Mouse (Mus musculus) left cerebral cortex, adult 2 months (tissue): Measurements from ENCODE around the gene Atp6v1a. TPM values are rescaled to one million over a fixed set of nuclear protein-coding genes. Genes with fewer than 3 reads are reported as not detected.
A peak's percentile ranks its signal among the peaks of the same experiment; 100 is the strongest.

Experiments used
- DNase-seq, 2 experiments: peaks; one replicate each; pipeline ENCODE4 v3.0.0; 2021 to 2022; ENCODE audit warnings: low spot score in 2 of 2, mixed read lengths in 1 of 2; ENCODE audit errors: extremely low spot score in 1 of 2
- H3K27ac ChIP-seq: fragments of 200-600 bp; 2 replicates; pipeline ENCODE4 v1.8.1; 2022
- H3K4me3 ChIP-seq: fragments of 200-600 bp; 2 replicates; pipeline ENCODE4 v1.8.1; 2022
- CTCF ChIP-seq: fragments of 200-600 bp; IDR thresholded peaks from 2 replicates; pipeline ENCODE4 v1.8.1; 2022; ENCODE audit warnings: antibody characterized with exemption, mild to moderate bottlenecking, moderate library complexity
- intact Hi-C: fragments of 180-260 bp; cut with DNase I; formaldehyde crosslinking; loops from one replicate; pipeline ENCODE4 v1.15.1; 2025
- long read RNA-seq, 2 experiments: library from polyadenylated mRNA; stranded (forward); transcript quantifications; one replicate each; pipeline ENCODE4 v2.0.0; 2021; ENCODE audit warnings: borderline mapping rate in 2 of 2
- total RNA-seq, 2 experiments: library from RNA; stranded (reverse); gene quantifications; 2 replicates each; pipeline ENCODE4 v1.2.3; 2021

Atp6v1a gene
- total RNA-seq, result 100 to 1,000 TPM; 428 to 489 TPM
- long read RNA-seq, experiment 1, full-length matches to known transcripts, result 542 of 646 reads
- long read RNA-seq, experiment 1, partial matches to known transcripts, result 52 of 646 reads
- long read RNA-seq, experiment 1, other reads (novel, unspliced or antisense), result 52 of 646 reads
- long read RNA-seq, experiment 2, full-length matches to known transcripts, result 380 of 433 reads
- long read RNA-seq, experiment 2, partial matches to known transcripts, result 28 of 433 reads
- long read RNA-seq, experiment 2, other reads (novel, unspliced or antisense), result 25 of 433 reads

- H3K27ac ChIP-seq, result peak within 1 kb of the TSS; percentile 100
- intact Hi-C loops, result loop anchor here (2.0 to 10.0 kb wide), 3 partner anchors 17 to 255 kb away; partner anchors contain the start of genes Ccdc191 and Usf3
- TF ChIP-seq CTCF, result no peak
- peak; percentile 93 to 94 for DNase-seq
- H3K4me3 ChIP-seq, result peak within 1 kb of the TSS; percentile 75
Measured at GRCm38 (mm10) chr16:44139536-44140185, at the start of gene Atp6v1a, which contains the start of gene Naa50. Gene Atp6v1a, minus strand, starts transcription at chr16:44139705. Gene Naa50, plus strand, starts transcription at chr16:44139830.

- H3K4me3 ChIP-seq, result no peak overlapping the region
- intact Hi-C loops, result no loop called here
- H3K27ac ChIP-seq, result no peak overlapping the region
- DNase-seq, result no peak
- no peak; the same call in 1 of the 2 replicates for TF ChIP-seq CTCF
Measured at GRCm38 (mm10) chr16:44188766-44189165, 49.3 kb upstream of the Atp6v1a start.

- Histone ChIP-seq H3K27ac (no peak overlapping the region), H3K4me3 (no peak overlapping the region)
- no peak for TF ChIP-seq CTCF
- intact Hi-C loops, result no loop called here
- DNase-seq, result no peak
Measured at GRCm38 (mm10) chr16:44187172-44187571, 47.7 kb upstream of the Atp6v1a start.

- no peak for DNase-seq
- intact Hi-C loops, result no loop called here
- Histone ChIP-seq H3K4me3 (no peak overlapping the region), H3K27ac (no peak overlapping the region)
- TF ChIP-seq CTCF, result no peak
Measured at GRCm38 (mm10) chr16:44184769-44185168, 45.3 kb upstream of the Atp6v1a start.

DNA sequence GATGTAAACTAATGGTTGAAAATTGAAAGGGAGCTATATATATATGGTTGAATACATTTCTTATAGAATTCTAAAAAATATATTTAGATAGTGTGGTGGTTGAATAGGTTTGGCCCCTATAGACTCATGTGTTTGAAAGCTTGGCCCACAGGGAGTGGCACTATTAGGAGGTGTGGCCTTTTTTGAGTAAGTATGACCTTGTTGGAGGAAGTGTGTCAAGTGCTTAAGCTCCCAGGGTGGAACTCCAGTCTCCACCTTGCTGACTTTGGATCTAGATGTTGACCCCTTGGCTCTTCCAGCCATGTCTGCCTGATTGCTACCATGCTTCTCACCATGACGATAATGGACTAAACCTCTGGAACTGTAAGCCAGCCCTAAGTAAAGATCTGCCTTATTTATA is 43.1 kb upstream of the Atp6v1a start:
- no peak overlapping the region for H3K27ac ChIP-seq
- TF ChIP-seq CTCF, result no peak
- intact Hi-C loops, result no loop called here
- no peak for DNase-seq
- no peak overlapping the region for H3K4me3 ChIP-seq

DNA sequence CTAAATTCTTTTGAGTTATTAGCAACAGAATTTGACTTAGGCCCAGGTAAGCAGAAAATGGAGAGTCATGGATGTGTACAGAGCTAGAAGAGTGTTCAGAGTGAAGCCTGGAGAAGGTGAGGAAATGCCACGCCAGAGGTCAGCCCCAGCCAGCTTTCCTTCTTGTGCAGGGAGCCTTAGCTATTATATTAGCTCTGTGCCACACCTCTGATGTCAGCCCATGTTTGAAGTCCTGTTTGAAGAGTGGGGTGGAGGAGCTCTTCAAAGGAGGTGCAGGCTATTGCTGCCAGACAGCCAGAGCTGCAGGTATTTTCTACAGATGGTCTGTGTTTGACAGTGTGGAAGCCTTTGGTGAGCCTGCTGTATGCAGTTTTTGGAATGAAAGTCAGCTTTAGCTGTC is 39.0 kb upstream of the Atp6v1a start:
- no peak for DNase-seq
- intact Hi-C loops, result no loop called here
- Histone ChIP-seq H3K4me3 (no peak overlapping the region), H3K27ac (no peak overlapping the region)
- no peak for TF ChIP-seq CTCF

GRCm38 (mm10) chr16:44176511-44176910 is 37.0 kb upstream of the Atp6v1a start:
- TF ChIP-seq CTCF, result no peak
- intact Hi-C loops, result no loop called here
- no peak for DNase-seq
- Histone ChIP-seq H3K4me3 (no peak overlapping the region), H3K27ac (no peak overlapping the region)

DNA sequence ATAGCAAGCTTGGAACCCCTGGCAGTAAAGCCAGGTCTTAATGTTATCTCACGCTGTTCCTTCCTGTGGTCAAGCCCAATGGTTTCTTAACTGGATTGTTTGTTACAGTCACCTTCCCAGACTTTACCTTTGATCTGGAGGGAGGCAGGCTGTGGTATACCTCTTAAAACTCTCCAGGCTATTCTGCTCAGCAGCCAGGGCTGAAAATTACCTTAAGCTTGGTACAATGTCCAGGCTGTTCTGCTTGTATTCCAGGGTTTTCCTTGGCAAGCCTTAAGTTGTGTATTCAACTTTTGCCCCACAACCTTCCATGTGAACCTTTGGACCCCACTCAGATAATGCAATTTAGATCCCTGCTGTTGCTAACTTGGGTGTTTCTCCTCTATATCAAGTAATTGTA is 35.5 kb upstream of the Atp6v1a start:
- intact Hi-C loops, result no loop called here
- H3K4me3 ChIP-seq, result no peak overlapping the region
- no peak overlapping the region for H3K27ac ChIP-seq
- no peak for DNase-seq
- TF ChIP-seq CTCF, result no peak

GRCm38 (mm10) chr16:44173966-44174530 is 34.5 kb upstream of the Atp6v1a start:
- H3K27ac ChIP-seq, result peak overlapping the region; percentile 95; the same call in 1 of the 2 replicates
- intact Hi-C loops, result loop anchor here (2.0 kb wide), 1 partner anchor 35 kb away; the partner anchor contains the start of genes Atp6v1a and Naa50

GRCm38 (mm10) chr16:44173155-44173941 is 33.8 kb upstream of the Atp6v1a start, which contains the start of gene Usf3:
Gene Usf3, plus strand, starts transcription at chr16:44173246.
- H3K4me3 ChIP-seq, result peak within 1 kb of the TSS; percentile 83
- TF ChIP-seq CTCF, result no peak
- intact Hi-C loops, result loop anchor here (2.0 kb wide), 1 partner anchor 35 kb away; the partner anchor contains the start of genes Atp6v1a and Naa50
- peak within 1 kb of the TSS; percentile 95 for H3K27ac ChIP-seq
- peak; percentile 57 to 62 for DNase-seq

More at GRCm38 (mm10) chr16:44173966-44174530, 34.5 kb upstream of the Atp6v1a start:
- peak overlapping the region; percentile 83 for H3K4me3 ChIP-seq
- no peak for TF ChIP-seq CTCF
- no peak for DNase-seq
